Mouse (Mus musculus) CH12.LX (cell line): ENCODE measurements around the gene 9530077C05Rik.

Experiments used
- ETS1 ChIP-seq: conservative IDR thresholded peaks from 2 replicates; pipeline ENCODE4 v1.6.1; 2012; ENCODE audit warnings: low read depth, mild to moderate bottlenecking, inconsistent platforms, low read length, improper control_type of control experiment, moderate library complexity
- ZNF384 ChIP-seq: IDR thresholded peaks from 2 replicates; pipeline ENCODE4 v1.6.1; 2012; ENCODE audit warnings: low read depth, low read length, improper control_type of control experiment, inconsistent platforms

- TF ChIP-seq ZNF384, result no peak
- TF ChIP-seq ETS1, result no peak
Measured at GRCm38 (mm10) chr9:22423507-22423906, 12.2 kb downstream of the 9530077C05Rik start.
